Mouse (Mus musculus) C2C12 (cell line): ENCODE measurements at regions not wholly inside any gene's neighbourhood (a gene's known extent, or its start where the extent isn't known, plus 50 kb on each side); places are given as distances from the start of the nearest gene placed in this dataset.

Experiments used
- CEBPB ChIP-seq: IDR thresholded peaks from one replicate; pipeline ENCODE4 v1.6.1; 2011; ENCODE audit warnings: low read depth, mild to moderate bottlenecking, control low read depth, moderate library complexity
- CTCF ChIP-seq: IDR thresholded peaks from one replicate; pipeline ENCODE4 v1.5.1; 2011; ENCODE audit not compliant: control insufficient read depth, insufficient read depth, insufficient read length
- MYOD1 ChIP-seq: IDR thresholded peaks from one replicate; pipeline ENCODE4 v1.6.1; 2011; ENCODE audit warnings: low read depth; ENCODE audit not compliant: control insufficient read depth, insufficient read length
- MYOG ChIP-seq: IDR thresholded peaks from one replicate; pipeline ENCODE4 v1.6.1; 2011; ENCODE audit not compliant: control insufficient read depth, insufficient read length; ENCODE audit errors: extremely low read depth
- USF1 ChIP-seq: IDR thresholded peaks from one replicate; pipeline ENCODE4 v1.6.1; 2011; ENCODE audit warnings: low read depth, mild to moderate bottlenecking, control low read depth, moderate library complexity

- no peak for TF ChIP-seq CTCF
- TF ChIP-seq USF1 = no peak
- TF ChIP-seq CEBPB = no peak
- no peak for TF ChIP-seq MYOD1
- TF ChIP-seq MYOG = no peak
Measured at GRCm38 (mm10) chr4:89034822-89035221, 102.1 kb upstream of the Mtap start.
